Mouse (Mus musculus) right cerebral cortex, postnatal 36 days (tissue): ENCODE measurements at regions not wholly inside any gene's neighbourhood (a gene's known extent, or its start where the extent isn't known, plus 50 kb on each side); places are given as distances from the start of the nearest gene placed in this dataset.

Experiments
- DNase-seq, 2 experiments: peaks; one replicate each; pipeline ENCODE4 v3.0.0; 2022; ENCODE audit warnings: low spot score in 2 of 2, mixed read lengths in 1 of 2

GRCm38 (mm10) chr1:82042051-82042432, 190.9 kb upstream of the Gm9747 start:
- DNase-seq = no peak

GRCm38 (mm10) chr1:82042527-82042926, 190.4 kb upstream of the Gm9747 start:
- DNase-seq = no peak

GRCm38 (mm10) chr1:82066291-82066690, 166.6 kb upstream of the Gm9747 start:
- DNase-seq = no peak

- no peak for DNase-seq
Observed at GRCm38 (mm10) chr1:82068571-82068970, 164.3 kb upstream of the Gm9747 start.

- no peak for DNase-seq
Observed at GRCm38 (mm10) chr1:82070181-82071109, 162.5 kb upstream of the Gm9747 start.

- DNase-seq = no peak
Observed at GRCm38 (mm10) chr1:82089136-82089839, 143.6 kb upstream of the Gm9747 start.

GRCm38 (mm10) chr1:82095101-82095500, 137.8 kb upstream of the Gm9747 start:
- DNase-seq = no peak

- no peak for DNase-seq
Observed at GRCm38 (mm10) chr1:82106756-82107155, 126.2 kb upstream of the Gm9747 start.

GRCm38 (mm10) chr1:82110071-82110635, 122.8 kb upstream of the Gm9747 start:
- no peak for DNase-seq

- no peak for DNase-seq
Observed at GRCm38 (mm10) chr1:82112401-82112800, 120.5 kb upstream of the Gm9747 start.

GRCm38 (mm10) chr1:82124503-82124902, 108.4 kb upstream of the Gm9747 start:
- no peak for DNase-seq

GRCm38 (mm10) chr1:82129700-82130275, 103.1 kb upstream of the Gm9747 start:
- DNase-seq = no peak

- DNase-seq = no peak
Observed at GRCm38 (mm10) chr1:82132536-82132935, 100.4 kb upstream of the Gm9747 start.

- no peak for DNase-seq
Observed at GRCm38 (mm10) chr1:82134938-82135337, 98.0 kb upstream of the Gm9747 start.

- DNase-seq = no peak
Observed at GRCm38 (mm10) chr1:82135761-82136331, 97.1 kb upstream of the Gm9747 start.

- DNase-seq = no peak
Observed at GRCm38 (mm10) chr1:82145256-82145655, 87.7 kb upstream of the Gm9747 start.

- DNase-seq = peak in 1 of 2 experiments; percentile 3
Observed at GRCm38 (mm10) chr1:82150219-82151128, 82.4 kb upstream of the Gm9747 start.

- no peak for DNase-seq
Observed at GRCm38 (mm10) chr1:82155961-82156360, 77.0 kb upstream of the Gm9747 start.

GRCm38 (mm10) chr1:82157013-82157412, 75.9 kb upstream of the Gm9747 start:
- DNase-seq = peak; percentile 15 to 28

- DNase-seq = no peak
Observed at GRCm38 (mm10) chr1:82158466-82158865, 74.4 kb upstream of the Gm9747 start.

- no peak for DNase-seq
Observed at GRCm38 (mm10) chr1:82159201-82159600, 73.7 kb upstream of the Gm9747 start.
